Mouse (Mus musculus) T-cell, adult 2 months (primary cell): ENCODE results near the gene Glrx5.

ENCODE experiments used
- DNase-seq: peaks from one replicate; pipeline ENCODE4 v3.0.0; 2022; ENCODE audit warnings: low spot score

Glrx5 gene

DNA sequence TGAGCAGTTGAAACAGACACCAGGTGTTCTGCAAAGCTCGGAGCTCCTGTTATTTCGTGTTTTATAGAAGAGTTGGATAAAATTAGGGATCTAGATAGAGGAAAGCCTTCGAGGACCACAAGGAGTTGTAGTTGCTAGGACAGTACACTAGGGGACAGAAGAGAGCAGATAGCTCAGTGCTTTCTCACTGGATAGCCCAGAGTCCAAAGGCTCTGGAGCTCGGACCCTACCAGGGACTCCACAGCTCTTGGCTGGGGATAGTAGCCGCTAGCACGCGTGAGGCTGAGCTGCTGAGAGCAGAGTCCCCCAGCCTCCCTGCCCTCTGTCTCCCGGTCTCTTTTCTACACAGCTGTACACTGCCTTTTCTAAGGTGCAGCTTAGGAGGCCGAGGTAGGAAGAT is 41.2 kb downstream of the Glrx5 start:
- DNase-seq, result no peak

DNA sequence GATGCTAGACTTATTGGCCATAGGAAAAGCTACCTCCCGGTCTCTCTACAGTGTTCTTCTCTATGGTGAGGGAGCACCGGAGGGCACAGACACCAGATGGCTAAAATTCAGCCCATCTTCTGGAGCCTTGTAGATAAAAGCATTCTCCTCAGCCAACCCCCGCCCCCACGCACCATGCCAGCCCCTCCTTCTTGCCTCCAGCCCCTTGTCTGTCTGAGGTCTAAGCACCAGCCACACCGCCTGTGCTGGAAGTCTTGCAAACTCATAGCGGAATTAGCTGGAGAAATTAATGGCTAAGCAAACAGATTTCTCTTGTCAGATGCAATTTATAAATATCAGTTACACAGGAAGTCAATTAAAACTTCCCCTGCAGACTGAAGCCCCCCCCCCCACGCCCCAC is 43.0 kb downstream of the Glrx5 start:
- no peak for DNase-seq

DNA sequence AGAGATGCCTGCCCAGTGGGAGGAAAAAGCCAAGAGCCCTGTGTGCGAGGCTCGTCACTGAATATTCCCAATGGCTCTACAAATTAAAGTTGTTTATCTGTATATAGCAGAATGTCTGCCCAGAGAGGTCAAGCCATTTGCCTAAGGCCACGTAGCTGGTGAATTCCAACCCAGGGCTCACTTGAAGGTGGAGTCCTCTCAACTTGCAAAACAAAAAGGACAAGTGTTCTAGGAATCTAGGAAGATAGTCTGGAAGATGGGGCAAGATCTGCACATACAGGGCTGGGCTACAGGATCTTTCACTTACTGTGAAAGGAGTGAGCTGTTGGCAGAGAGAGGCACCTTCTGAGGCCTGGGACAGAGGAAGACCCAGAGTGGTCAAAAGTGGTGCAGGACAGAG is 44.0 kb downstream of the Glrx5 start:
- DNase-seq, result no peak

DNA sequence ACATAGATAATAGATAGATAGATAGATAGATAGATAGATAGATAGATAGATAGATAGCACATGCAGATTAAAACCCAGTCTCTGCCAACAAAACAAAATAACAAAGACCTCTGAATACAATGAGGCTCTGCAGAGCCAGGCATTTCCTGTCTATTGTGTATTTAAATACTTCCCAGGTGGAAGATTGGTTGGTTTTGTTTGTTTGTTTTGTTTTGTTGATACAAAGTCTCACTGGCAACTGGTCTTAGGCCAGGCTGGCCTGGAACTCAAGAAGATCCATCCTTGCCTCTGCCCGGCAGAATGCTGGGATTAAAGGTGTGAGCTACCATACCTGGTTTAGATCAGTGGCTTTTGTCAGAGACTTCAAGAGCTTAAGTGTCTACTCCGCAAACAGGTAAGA is 44.7 kb downstream of the Glrx5 start:
- DNase-seq, result no peak

DNA sequence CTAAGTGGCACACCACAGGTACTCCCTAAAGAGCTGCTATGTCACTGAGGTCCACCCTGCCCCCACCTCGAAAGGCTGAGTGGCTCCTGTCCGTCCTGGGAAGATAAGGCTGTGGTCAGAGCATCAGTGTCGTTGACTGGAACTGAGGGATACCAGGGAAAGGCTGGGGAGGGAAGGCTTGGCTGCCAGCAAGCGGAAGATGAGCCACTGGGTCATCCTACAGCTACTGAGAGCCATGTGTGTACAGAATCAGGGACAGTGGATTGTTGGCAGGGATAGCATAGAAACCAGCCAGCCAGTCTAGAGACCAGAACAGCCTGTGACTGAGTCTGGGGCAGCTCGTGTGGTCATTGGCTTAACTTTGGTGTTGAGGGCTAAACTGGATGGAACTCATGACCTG is 51.7 kb downstream of the Glrx5 start:
- DNase-seq, result no peak

DNA sequence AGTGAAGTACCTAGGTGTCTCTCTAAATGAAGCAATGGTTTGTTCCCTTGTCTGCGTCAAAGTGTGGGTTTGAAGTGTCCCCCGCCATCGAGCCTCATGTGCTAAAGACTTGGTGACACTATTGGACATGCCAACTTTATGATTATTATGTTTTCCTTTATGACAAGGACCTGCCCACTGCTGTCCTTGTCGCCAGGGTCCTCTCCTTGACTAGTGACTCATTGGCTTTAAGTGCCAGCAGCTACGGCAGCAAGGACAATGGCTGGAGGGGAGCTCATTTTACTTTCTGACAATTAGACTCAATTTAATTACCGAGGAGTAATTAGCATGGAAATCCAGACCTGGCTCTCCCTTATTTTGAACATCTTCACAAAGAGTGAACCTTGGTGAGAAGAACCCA is 52.3 kb downstream of the Glrx5 start:
- no peak for DNase-seq

DNA sequence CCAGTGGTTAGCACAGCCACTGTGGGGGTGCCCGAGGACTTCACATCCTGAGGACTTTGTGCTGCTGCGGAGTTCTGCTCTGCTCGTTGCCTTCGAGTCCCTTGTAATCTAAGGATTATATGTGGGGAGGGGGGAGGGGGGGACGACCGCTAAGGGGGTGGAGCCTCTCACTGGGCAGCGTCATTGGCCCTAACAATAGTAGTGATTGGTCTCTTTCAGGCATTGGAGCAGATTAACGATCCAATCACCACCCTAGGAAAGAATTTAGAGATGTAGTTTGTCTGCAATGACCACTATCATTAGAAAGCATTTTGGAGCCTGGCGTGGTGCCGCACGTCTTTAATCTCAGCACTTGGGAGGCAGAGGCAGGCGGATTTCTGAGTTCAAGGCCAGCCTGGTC is 52.8 kb downstream of the Glrx5 start:
- no peak for DNase-seq

DNA sequence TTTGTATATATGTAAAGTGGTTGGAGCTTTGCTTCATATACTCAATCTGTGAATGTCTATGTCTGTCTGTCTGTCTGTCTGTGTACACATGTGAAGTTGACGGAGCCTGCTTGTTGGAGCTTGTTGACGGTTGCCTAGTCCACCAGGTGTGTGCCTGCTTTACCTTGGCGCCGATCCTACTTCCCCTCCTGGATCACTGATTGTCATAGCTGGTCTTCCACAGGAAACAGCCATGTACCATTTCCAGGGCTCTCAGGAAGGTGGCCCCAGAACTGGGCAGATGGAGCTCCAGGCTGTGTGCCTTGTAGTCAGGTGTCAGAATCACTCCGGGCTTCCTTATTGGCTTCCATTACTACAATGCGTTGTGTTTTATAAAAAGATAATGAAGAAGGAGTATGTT is 54.3 kb downstream of the Glrx5 start:
- no peak for DNase-seq

DNA sequence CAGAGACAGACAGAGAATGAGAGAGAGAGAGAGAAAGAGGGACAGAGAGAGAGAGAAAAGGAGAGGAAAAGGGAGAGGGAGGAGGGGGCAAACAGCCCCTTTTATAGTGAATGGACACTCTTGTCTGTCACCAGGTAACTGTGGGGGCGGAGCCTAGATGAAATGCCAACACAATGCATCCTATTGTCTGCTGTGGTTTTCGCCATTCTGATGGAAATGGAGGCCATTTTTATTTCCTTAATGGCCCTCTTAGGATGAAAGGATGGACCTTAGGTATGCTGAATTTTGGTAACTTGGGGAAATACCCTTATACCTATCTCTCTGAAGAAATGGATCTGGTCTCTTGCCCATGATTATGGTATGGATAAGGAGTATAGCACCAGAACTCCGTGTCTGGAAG is 54.9 kb downstream of the Glrx5 start:
- no peak for DNase-seq

DNA sequence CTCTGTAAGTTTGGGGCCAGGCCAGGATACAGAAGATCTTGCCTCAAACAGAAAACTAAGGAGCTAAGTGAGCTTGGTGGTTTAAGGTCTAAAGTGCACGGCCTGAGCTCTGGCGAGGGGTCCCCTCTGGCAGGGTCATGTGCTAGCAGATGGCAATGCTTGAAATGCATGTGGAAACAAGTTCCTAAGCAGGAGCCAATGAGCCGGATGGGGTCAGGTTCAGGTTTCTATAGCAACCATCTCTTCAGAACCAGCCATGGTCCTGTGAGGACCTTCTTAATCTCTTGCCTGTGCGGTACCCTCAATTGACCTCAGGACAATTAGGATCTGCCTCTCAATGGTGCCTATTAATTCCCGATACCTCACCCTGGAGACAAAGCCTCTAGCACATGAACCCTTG is 56.7 kb downstream of the Glrx5 start:
- DNase-seq, result no peak

DNA sequence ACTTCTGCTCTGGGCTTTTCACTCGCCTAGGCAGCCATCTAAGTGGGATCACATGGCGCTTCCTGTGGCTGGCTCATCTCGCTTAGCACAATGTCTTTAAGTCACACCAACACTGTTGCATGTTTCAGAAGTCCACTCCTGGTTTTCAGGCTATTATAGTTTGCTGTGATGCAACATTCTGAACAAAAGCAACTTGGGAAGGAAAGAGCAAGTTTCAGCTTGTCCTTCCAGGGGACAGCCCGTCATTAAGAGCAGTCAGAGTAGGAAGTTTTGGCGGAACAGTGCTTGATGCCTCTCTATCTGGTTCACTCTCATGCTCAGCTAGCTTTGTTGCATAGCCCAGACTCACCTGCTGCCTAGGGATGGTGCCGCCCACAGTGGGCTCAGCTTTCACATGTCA is 59.1 kb downstream of the Glrx5 start:
- no peak for DNase-seq
